8 mouse cellular contexts compared by ENCODE assay signal in the genomic region with DNA sequence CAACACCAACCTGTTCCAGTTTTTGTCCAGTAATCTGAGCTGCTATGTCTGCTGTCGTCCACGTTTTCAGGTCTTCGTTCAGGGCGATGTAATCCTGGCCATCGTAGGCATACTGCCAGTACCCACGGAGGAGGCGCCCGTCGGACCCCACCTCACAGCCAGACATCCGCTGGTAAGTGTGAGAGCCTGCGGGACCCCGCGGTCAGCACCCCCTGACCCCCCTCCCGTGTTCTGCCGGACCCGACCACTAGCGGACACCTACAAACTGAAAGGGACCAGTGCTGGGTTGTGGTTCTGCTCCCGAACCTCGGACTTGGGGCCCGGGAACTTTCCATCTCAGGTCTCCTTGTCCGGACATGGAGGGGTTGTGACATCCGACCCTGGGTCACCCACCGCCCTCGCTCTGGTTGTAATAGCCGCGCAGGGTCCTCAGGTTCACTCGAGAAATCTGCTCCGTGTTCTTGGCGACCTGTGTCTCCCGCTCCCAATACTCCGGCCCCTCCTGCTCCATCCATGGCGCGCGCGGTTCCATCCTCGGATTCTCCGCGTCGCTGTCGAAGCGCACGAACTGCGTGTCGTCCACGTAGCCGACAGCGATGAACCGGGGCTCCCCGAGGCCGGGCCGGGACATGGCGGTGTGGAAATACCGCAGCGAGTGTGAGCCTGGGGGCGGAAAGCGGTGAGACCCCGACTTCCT. TPM values are rescaled to one million over a fixed set of nuclear protein-coding genes. Genes with fewer than 3 reads are reported as not detected.
DNase-seq lines count a peak whose midpoint lies in the region; ATAC-seq and TF ChIP-seq lines count a peak whose summit lies in the region.

No protein-coding gene starts in this region.

- H3K4me1 ChIP-seq in cerebellum, adult 2 months (ENCODE audit: control insufficient read depth, insufficient read depth, low read length), result peaks cover 13% of the 10 kb centered on the region
- peaks cover 5% of the 10 kb centered on the region for H3K4me1 ChIP-seq in testis, adult 2 months (ENCODE audit: control insufficient read depth, insufficient read depth, low read length)
- peaks cover 47% of the 10 kb centered on the region for H3K4me1 ChIP-seq in liver, embryonic 12.5 days

- H3K27me3 ChIP-seq in cerebellum, adult 2 months (ENCODE audit: control insufficient read depth, insufficient read depth, low read length), result no peaks in the 10 kb centered on the region
- H3K27me3 ChIP-seq in testis, adult 2 months (ENCODE audit: control insufficient read depth, insufficient read depth, low read length), result no peaks in the 10 kb centered on the region
- peaks cover 47% of the 10 kb centered on the region for H3K27me3 ChIP-seq in liver, embryonic 12.5 days (replicated peaks)

- H3K9me3 ChIP-seq in liver, embryonic 12.5 days (replicated peaks), result no peaks in the 10 kb centered on the region

- H3K4me2 ChIP-seq in liver, embryonic 12.5 days, result peak overlapping the region; percentile 89

- H3K9ac ChIP-seq in liver, embryonic 12.5 days, result peak overlapping the region; percentile 62

- ATAC-seq in liver, embryonic 12.5 days, result no peak; the same call in 1 of the 2 replicates
- ATAC-seq in erythroid progenitor cell, adult 5-6 weeks (replicated peaks; ENCODE audit: low FRiP score, poor library complexity, severe bottlenecking), result no peak

- no peak for TF ChIP-seq POLR2A in cerebellum, adult 2 months (IDR thresholded peaks at IDR 0.05; ENCODE audit: borderline replicate concordance, insufficient read depth, low read length)
- TF ChIP-seq POLR2A in testis, adult 2 months (IDR thresholded peaks at IDR 0.05; ENCODE audit: control insufficient read depth, low read depth, low read length), result no peak

- peak overlapping the region; percentile 4 for H3K27ac ChIP-seq in cerebellum, adult 2 months (ENCODE audit: insufficient read depth, low read length)
- H3K27ac ChIP-seq in testis, adult 2 months (ENCODE audit: control insufficient read depth, insufficient read depth, low read depth, low read length), result no peak overlapping the region
- peak overlapping the region; percentile 67 for H3K27ac ChIP-seq in liver, embryonic 12.5 days

- TF ChIP-seq CTCF in cerebellum, adult 2 months (IDR thresholded peaks at IDR 0.05; ENCODE audit: borderline replicate concordance, insufficient read depth, low read depth, low read length), result no peak
- TF ChIP-seq CTCF in testis, adult 2 months (IDR thresholded peaks at IDR 0.05; ENCODE audit: control insufficient read depth, insufficient read depth, insufficient replicate concordance, low read depth, low read length), result no peak

- DNase-seq in cerebellum, adult 2 months, result peak in 1 of 2 experiments; percentile 17
- DNase-seq in cerebellum, postnatal 14 days, result no peak
- no peak for DNase-seq in testis, postnatal 14 days (ENCODE audit: low spot score)
- no peak for DNase-seq in ovary, postnatal 36 days (ENCODE audit: low spot score)
- DNase-seq in layer of hippocampus, adult 8-10 months (ENCODE audit: low spot score in 2 of 2), result no peak

- H3K4me3 ChIP-seq in cerebellum, adult 2 months (replicated peaks; ENCODE audit: insufficient read depth, low read depth, low read length), result peak overlapping the region; percentile 50
- H3K4me3 ChIP-seq in testis, adult 2 months (ENCODE audit: control insufficient read depth, low read depth, low read length), result peak overlapping the region; percentile 35
- H3K4me3 ChIP-seq in liver, embryonic 12.5 days, result peak overlapping the region; percentile 59

- no peaks in the 10 kb centered on the region for H3K36me3 ChIP-seq in testis, adult 2 months (ENCODE audit: control insufficient read depth, insufficient read depth, low read length)
- no peaks in the 10 kb centered on the region for H3K36me3 ChIP-seq in liver, embryonic 12.5 days

- WGBS in cerebellum, adult 2 months, result 1% methylated on average over 57 of the region's 57 CpGs
- WGBS in liver, embryonic 12.5 days (ENCODE audit: insufficient replicate concordance), result 2% methylated on average over 57 of the region's 57 CpGs

RNA-seq across cellular contexts. Expression of a gene that starts 22.1 kb away (rescaled TPM):
- polyA plus RNA-seq in cerebellum, adult 2 months (2012; rRNA removed), result 61.9 and 77.5 TPM in 2 replicates
- polyA plus RNA-seq in testis, adult 2 months (2012; rRNA removed), result 276 and 298 TPM in 2 replicates
- polyA plus RNA-seq in liver, embryonic 12.5 days (2016; fragmentation: Nextera tagmentation; extraction: Ambion mirVana), result 82.1 and 83.5 TPM in 2 replicates
- 315 and 400 TPM in 2 replicates for total RNA-seq in erythroid progenitor cell, adult 5-6 weeks (2015; ENCODE audit: low replicate concordance)
- total RNA-seq in erythroid progenitor cell, adult 5-6 weeks (2017; ENCODE audit: low replicate concordance), result 167 and 182 TPM in 2 replicates
- 100 to 1,000 TPM in 1 of 4 experiments, 10 to 100 TPM in 3; 29.6 to 138 (median 63.9) TPM for total RNA-seq in layer of hippocampus, adult 8-10 months (2022)

RNA-seq across cellular contexts. Expression of a gene that starts 22.2 kb away (rescaled TPM):
- polyA plus RNA-seq in cerebellum, adult 2 months (2012; rRNA removed), result 283 and 320 TPM in 2 replicates
- 212 and 239 TPM in 2 replicates for polyA plus RNA-seq in testis, adult 2 months (2012; rRNA removed)
- polyA plus RNA-seq in liver, embryonic 12.5 days (2016; fragmentation: Nextera tagmentation; extraction: Ambion mirVana), result 1,396 and 1,433 TPM in 2 replicates
- total RNA-seq in erythroid progenitor cell, adult 5-6 weeks (2015; ENCODE audit: low replicate concordance), result 779 and 808 TPM in 2 replicates
- total RNA-seq in erythroid progenitor cell, adult 5-6 weeks (2017; ENCODE audit: low replicate concordance), result 194 and 380 TPM in 2 replicates
- total RNA-seq in layer of hippocampus, adult 8-10 months (2022), result 100 to 1,000 TPM; 273 to 401 (median 339) TPM

RNA-seq across cellular contexts. Expression of a gene that starts 22.4 kb away (rescaled TPM):
- 73.5 and 77.0 TPM in 2 replicates for polyA plus RNA-seq in cerebellum, adult 2 months (2012; rRNA removed)
- 45.7 and 48.5 TPM in 2 replicates for polyA plus RNA-seq in testis, adult 2 months (2012; rRNA removed)
- 41.1 and 43.5 TPM in 2 replicates for polyA plus RNA-seq in liver, embryonic 12.5 days (2016; fragmentation: Nextera tagmentation; extraction: Ambion mirVana)
- 8.0 and 18.4 TPM in 2 replicates for total RNA-seq in erythroid progenitor cell, adult 5-6 weeks (2015; ENCODE audit: low replicate concordance)
- 11.5 and 17.8 TPM in 2 replicates for total RNA-seq in erythroid progenitor cell, adult 5-6 weeks (2017; ENCODE audit: low replicate concordance)
- total RNA-seq in layer of hippocampus, adult 8-10 months (2022), result 10 to 100 TPM; 81.4 to 91.3 (median 81.9) TPM

RNA-seq across cellular contexts. Expression of a gene that starts 26.7 kb away (rescaled TPM):
- polyA plus RNA-seq in cerebellum, adult 2 months (2012; rRNA removed), result 8.4 and 8.6 TPM in 2 replicates
- 9.1 and 10.4 TPM in 2 replicates for polyA plus RNA-seq in testis, adult 2 months (2012; rRNA removed)
- 2.1 and 2.6 TPM in 2 replicates for polyA plus RNA-seq in liver, embryonic 12.5 days (2016; fragmentation: Nextera tagmentation; extraction: Ambion mirVana)
- not detected in 2 replicates for total RNA-seq in erythroid progenitor cell, adult 5-6 weeks (2015; ENCODE audit: low replicate concordance)
- 0.26 and 2.8 TPM in 2 replicates for total RNA-seq in erythroid progenitor cell, adult 5-6 weeks (2017; ENCODE audit: low replicate concordance)
- 1 to 10 TPM; 4.7 to 7.4 (median 6.9) TPM for total RNA-seq in layer of hippocampus, adult 8-10 months (2022)

RNA-seq across cellular contexts. Expression of a gene that starts 37.5 kb away (rescaled TPM):
- 13.3 and 14.0 TPM in 2 replicates for polyA plus RNA-seq in cerebellum, adult 2 months (2012; rRNA removed)
- polyA plus RNA-seq in testis, adult 2 months (2012; rRNA removed), result 25.1 and 25.4 TPM in 2 replicates
- polyA plus RNA-seq in liver, embryonic 12.5 days (2016; fragmentation: Nextera tagmentation; extraction: Ambion mirVana), result 49.4 and 52.7 TPM in 2 replicates
- 3.6 and 11.3 TPM in 2 replicates for total RNA-seq in erythroid progenitor cell, adult 5-6 weeks (2015; ENCODE audit: low replicate concordance)
- total RNA-seq in erythroid progenitor cell, adult 5-6 weeks (2017; ENCODE audit: low replicate concordance), result 4.6 and 8.2 TPM in 2 replicates
- total RNA-seq in layer of hippocampus, adult 8-10 months (2022), result 10 to 100 TPM; 13.2 to 17.4 (median 14.9) TPM
